Mouse (Mus musculus): ENCODE data around the gene Ufd1. TPM values are rescaled to one million over a fixed set of nuclear protein-coding genes. Genes with fewer than 3 reads are reported as not detected.

Ufd1 gene
- total RNA-seq (2017) = 96.0 and 103 TPM in 2 replicates

DNA sequence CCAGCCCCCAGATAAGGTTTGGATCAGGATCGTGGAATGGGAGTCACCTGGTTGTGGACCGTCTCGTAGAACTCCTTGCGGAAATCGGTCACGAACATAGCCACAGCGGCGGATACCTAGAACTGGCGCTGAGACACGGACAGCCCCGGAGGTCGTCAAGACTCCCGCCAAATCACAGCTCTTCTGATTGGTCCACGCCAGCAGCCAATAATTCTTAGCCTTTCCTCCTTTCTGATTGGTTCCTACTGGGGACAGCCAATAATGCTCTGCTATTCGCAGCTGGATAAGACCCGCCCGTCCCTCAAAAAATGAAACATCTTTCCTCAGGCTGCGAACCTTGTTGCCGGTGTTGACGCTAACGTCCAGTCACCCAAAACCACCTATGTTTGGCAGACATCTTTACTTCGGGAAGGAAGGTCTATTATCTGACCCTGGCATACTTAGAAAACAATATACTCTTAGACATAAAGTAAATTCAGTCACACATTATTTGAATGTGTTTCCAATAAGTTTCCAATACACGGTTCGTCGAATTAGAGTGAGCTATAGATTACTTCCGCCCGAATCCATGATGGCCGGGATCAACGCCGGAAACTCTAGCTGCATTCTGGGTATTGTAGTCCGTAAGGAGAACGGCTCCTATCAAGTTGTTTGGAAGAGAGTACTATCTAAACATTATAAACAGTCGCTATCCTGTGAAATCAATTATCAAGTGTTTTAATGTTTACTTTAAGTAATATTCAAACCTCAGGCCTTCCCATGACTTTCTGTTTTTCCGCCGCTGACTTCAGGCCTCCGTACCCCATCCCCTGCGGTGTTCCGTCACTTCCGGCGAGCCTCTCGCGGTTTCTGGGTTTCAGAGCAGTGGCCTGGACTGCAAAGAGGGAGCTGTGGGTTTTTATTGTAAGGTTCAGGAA, at the start of gene Ufd1, which contains the start of gene Cdc45:
Ufd1 (plus strand) TSS at position 312 of the 917 bp plus-strand sequence.
Cdc45 (minus strand) TSS at position 520 of the 917 bp plus-strand sequence.
- peak; percentile 87 for ATAC-seq (ENCODE audit: extremely low read depth, insufficient number of reproducible peaks, low FRiP score, poor library complexity, severe bottlenecking)

- ATAC-seq (ENCODE audit: extremely low read depth, insufficient number of reproducible peaks, low FRiP score, poor library complexity, severe bottlenecking) = no peak
Observed at GRCm38 (mm10) chr16:18762960-18763359, 48.6 kb upstream of the Ufd1 start.

DNA sequence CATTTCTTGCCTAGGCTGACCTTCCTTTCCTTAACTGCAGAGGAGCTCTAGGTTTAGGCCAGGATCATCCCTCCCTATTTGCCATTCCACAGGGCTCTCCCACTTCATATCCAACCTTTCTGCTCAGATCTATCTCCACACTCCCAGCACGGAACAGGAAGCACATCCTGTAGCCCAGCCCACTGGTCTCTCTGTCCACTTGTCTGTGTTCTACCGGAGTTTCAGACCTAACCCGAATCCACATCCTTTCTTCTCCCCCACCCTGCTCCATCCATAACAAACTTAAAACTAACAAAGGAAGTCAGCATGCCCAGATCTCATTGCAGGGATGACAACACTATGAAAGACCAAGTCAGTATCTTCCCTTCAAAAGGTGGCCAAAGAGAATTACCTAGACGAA, 45.2 kb upstream of the Ufd1 start:
- ATAC-seq (ENCODE audit: extremely low read depth, insufficient number of reproducible peaks, low FRiP score, poor library complexity, severe bottlenecking) = no peak

- ATAC-seq (ENCODE audit: extremely low read depth, insufficient number of reproducible peaks, low FRiP score, poor library complexity, severe bottlenecking) = no peak
Observed at GRCm38 (mm10) chr16:18769501-18769900, 42.1 kb upstream of the Ufd1 start.

DNA sequence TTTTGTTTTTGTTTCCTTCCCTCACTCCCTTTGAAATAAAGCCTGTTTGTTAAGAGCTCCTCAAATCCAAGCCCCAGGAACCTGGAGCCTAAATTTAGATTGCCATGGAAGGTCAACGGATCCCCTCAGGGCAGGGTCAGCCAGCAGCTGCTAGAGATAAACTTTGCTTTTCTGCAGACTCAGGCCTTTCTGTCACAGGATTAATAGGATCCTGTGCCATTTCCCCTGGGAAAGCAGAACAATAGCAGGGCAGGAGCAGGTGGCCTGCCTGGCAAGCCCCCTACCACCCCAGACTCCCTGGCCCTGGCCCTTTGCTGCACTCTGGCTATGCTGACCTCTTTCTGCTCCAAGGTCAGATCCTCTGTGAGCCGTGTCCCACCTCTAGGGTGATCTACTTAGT, 37.6 kb upstream of the Ufd1 start:
- no peak for ATAC-seq (ENCODE audit: extremely low read depth, insufficient number of reproducible peaks, low FRiP score, poor library complexity, severe bottlenecking)

DNA sequence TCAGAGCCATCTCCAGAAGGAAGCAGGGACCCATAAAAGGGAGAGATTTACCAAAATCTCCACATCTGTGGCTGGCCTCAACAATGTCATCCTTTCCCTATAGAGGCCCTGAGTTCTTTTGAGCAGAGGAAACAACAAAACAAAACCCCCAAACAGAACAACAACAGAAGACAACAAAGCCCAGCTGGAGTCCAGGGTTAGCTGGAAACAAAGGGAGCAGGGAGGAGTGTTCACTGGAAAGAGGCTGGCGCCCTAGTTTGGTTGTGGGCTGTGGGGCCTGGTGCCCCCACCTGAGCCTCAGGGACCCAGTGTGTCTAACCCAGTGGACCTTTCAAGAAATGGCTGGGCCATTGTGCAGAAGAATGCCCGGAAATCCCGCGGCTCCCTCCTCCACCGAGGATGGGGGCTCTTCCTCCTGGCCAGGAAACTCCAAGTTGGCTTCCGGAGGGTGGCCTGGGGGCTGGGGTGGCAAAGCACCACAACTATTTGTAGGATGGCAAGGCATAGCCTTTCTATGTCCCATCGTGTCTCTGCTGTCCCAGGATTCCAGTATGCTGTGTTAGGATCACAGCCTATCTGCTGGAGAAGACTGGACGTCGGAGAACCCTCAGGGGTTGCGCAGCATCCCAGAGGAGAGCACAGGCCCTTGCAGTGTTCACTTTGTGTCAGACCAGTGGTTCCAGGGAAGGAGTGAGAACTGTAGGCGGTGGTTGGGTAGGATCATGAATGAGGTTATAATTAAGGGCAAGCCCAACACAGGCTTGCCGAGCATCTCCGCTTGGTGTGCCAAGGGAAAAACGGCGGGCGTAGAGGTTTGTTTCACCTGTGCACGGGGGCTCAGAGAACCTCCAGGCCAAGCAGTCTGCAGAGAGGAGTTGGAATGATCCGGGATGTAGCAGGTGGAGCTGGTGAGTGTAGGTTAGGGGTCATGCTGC, 35.7 kb upstream of the Ufd1 start:
- no peak for ATAC-seq (ENCODE audit: extremely low read depth, insufficient number of reproducible peaks, low FRiP score, poor library complexity, severe bottlenecking)

DNA sequence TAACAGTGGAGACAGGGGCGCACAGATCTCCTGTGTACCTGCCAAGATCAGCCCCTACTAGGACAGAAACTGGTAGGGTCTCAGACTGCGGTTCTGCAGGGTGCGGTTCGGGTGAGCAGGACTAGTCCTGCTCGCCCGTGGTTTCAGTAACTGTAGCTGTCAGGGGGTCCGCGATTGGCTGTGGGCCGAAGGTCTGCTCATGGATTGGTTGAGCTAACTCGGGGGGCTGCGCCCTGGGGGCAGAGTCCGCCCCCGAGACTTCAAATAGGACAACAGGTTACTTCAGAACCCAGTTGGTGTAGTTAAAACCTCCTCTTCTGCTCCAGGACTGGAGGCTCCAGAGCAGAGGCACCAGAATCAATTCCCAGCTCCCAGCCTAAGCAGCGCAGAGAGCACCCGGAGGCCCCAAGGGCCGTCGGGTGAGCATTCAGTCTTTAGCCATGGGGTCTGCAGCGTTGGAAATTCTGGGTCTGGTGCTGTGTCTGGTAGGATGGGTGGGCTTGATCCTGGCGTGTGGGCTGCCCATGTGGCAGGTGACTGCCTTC, 35.0 kb upstream of the Ufd1 start, which contains the start of gene Cldn5:
Cldn5 (plus strand) TSS at position 292 of the 545 bp plus-strand sequence.
- no peak for ATAC-seq (ENCODE audit: extremely low read depth, insufficient number of reproducible peaks, low FRiP score, poor library complexity, severe bottlenecking)

DNA sequence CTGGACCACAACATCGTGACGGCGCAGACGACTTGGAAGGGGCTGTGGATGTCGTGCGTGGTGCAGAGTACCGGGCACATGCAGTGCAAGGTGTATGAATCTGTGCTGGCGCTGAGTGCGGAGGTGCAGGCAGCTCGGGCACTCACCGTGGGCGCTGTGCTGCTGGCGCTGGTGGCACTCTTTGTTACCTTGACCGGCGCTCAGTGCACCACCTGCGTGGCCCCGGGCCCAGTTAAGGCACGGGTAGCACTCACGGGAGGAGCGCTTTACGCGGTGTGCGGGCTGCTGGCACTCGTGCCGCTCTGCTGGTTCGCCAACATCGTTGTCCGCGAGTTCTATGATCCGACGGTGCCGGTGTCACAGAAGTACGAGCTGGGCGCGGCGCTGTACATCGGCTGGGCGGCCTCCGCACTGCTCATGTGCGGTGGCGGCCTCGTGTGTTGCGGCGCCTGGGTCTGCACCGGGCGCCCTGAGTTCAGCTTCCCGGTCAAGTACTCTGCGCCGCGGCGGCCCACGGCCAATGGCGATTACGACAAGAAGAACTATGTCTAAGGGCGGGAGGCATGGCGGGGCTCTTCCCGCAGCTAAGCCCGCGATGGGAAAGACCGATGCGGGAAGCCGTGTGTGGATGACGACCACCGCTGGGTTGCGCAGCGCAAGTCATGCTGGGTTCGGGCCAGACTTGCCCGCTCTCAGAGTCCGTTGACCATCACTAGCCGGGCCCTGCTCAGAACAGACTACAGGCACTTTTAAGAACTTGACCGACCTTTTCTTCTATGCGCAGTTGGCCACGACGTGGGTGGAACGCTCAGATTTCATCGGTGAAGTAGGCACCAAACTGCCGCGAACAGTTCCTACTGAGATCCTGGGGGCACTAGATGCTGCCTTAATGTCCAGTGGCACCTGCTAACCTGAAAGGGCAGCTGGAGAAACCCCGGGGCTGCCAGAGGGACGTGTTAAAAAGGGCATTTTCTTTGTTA, 34.2 kb upstream of the Ufd1 start:
- ATAC-seq (ENCODE audit: extremely low read depth, insufficient number of reproducible peaks, low FRiP score, poor library complexity, severe bottlenecking) = no peak

GRCm38 (mm10) chr16:18778461-18778860, 33.1 kb upstream of the Ufd1 start:
- ATAC-seq (ENCODE audit: extremely low read depth, insufficient number of reproducible peaks, low FRiP score, poor library complexity, severe bottlenecking) = no peak

DNA sequence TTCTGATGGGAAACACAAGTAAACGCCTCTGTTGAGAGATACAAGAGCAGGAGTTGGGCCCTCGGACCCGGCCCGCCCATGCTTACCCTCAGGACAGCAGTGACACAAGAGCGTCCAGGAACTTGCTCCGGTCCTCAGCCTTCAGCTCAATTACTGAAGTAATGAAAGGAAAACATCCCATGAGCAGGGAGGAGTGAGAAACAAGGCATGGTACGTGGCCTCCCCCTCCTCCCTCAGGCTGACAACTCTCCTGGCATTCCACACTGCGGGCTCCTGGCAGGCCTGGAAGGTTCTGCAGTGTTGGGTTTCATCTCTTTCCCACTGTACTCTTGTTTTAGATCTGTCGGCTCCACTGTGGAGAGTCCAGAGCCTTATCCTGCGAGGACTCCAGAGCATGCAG, 29.8 kb upstream of the Ufd1 start:
- ATAC-seq (ENCODE audit: extremely low read depth, insufficient number of reproducible peaks, low FRiP score, poor library complexity, severe bottlenecking) = no peak

GRCm38 (mm10) chr16:18785025-18785424, 26.6 kb upstream of the Ufd1 start:
- ATAC-seq (ENCODE audit: extremely low read depth, insufficient number of reproducible peaks, low FRiP score, poor library complexity, severe bottlenecking) = no peak

DNA sequence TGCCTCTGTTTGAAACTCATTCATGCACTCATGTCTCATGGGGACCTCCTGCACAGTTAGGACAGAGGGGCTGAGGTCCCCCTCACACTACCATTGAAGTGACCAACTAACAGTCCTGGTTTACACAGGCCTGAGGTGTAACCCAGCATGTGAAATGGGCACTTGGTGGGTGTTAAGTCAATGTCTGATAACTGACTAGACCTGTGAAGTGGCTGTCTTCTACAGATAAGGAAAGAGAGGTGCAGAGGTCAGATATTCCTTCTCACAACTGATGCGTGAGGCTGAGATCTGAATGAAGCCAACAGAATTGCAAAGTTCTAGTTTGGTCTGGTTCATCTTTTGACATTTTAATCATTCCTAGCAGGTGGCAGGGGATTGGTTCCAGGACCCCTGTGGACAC, 26.1 kb upstream of the Ufd1 start:
- ATAC-seq (ENCODE audit: extremely low read depth, insufficient number of reproducible peaks, low FRiP score, poor library complexity, severe bottlenecking) = no peak

- ATAC-seq (ENCODE audit: extremely low read depth, insufficient number of reproducible peaks, low FRiP score, poor library complexity, severe bottlenecking) = no peak
Observed at GRCm38 (mm10) chr16:18786652-18787051, 24.9 kb upstream of the Ufd1 start.

DNA sequence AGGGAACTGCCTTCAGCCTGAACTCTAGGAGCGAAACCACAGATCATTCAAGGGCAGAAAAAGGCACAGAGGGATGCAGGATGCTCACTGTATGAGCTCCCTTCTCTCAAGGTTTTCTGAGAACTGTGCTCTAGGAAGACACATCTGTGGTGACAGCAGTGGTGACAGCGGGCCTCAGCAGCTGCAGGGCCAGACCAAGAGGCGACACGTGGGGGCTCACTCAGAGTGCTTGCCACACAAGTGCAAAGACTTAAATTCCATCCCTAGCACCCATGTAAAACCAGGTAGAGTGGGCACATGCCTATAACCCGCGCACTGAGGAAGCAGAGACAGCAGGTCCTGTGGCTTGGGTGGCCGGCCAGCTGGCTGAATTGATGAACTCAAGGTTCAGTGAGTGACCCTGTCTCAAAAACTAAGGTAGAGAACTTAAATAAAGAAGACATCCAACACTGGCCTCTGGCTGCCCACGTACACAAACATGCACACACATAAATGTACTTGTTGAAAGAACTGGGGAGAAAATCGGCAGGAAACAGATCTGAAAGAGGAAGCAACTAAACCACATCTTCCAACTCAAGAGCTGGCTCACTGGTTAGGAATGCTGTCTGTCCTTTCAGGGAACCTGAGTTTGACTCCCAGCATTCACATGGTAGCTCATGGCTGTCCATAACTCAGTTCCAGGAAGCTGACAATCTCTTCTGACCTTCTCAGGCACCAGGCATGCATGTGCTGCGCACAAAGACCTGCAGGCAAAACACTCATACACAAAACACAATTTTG, 22.8 kb upstream of the Ufd1 start:
- no peak for ATAC-seq (ENCODE audit: extremely low read depth, insufficient number of reproducible peaks, low FRiP score, poor library complexity, severe bottlenecking)

- no peak for ATAC-seq (ENCODE audit: extremely low read depth, insufficient number of reproducible peaks, low FRiP score, poor library complexity, severe bottlenecking)
Observed at GRCm38 (mm10) chr16:18795223-18795899, 16.2 kb upstream of the Ufd1 start.

GRCm38 (mm10) chr16:18796645-18797044, 14.9 kb upstream of the Ufd1 start:
- ATAC-seq (ENCODE audit: extremely low read depth, insufficient number of reproducible peaks, low FRiP score, poor library complexity, severe bottlenecking) = no peak

- ATAC-seq (ENCODE audit: extremely low read depth, insufficient number of reproducible peaks, low FRiP score, poor library complexity, severe bottlenecking) = no peak
Observed at GRCm38 (mm10) chr16:18798151-18798550, 13.4 kb upstream of the Ufd1 start.

Data from neutrophil, adult 5-6 weeks (primary cell).